Mouse (Mus musculus): ENCODE measurements around the gene Ppip5k1. TPM values are rescaled to one million over a fixed set of nuclear protein-coding genes. Genes with fewer than 3 reads are reported as not detected.

Ppip5k1 gene
- polyA plus RNA-seq, 1 experiment from 2014 or later = 9.6 TPM

- no peak overlapping the region for H3K9ac ChIP-seq (ENCODE audit: low read depth, low read length)
- H3K27ac ChIP-seq (ENCODE audit: low read depth, low read length) = no peak overlapping the region
- DNase-seq (ENCODE audit: low spot score) (no peak), ATAC-seq (replicated peaks; ENCODE audit: low FRiP score) (no peak)
- H3K9me3 ChIP-seq (ENCODE audit: control insufficient read depth, low read length) = no peaks in the 10 kb centered on the region
- peaks cover 2% of the 10 kb centered on the region for H3K4me1 ChIP-seq (replicated peaks; ENCODE audit: control insufficient read depth, insufficient read depth, low read length)
- peaks cover 39% of the 10 kb centered on the region for H3K27me3 ChIP-seq (replicated peaks; ENCODE audit: control insufficient read depth, insufficient read depth, low read length)
- WGBS = 53% methylated on average over 4 of the region's 4 CpGs
- no peaks in the 10 kb centered on the region for H3K36me3 ChIP-seq (ENCODE audit: control insufficient read depth, insufficient read depth, low read length)
- no peak overlapping the region for H3K4me2 ChIP-seq
- H3K4me3 ChIP-seq (ENCODE audit: low read depth, low read length) = no peak overlapping the region
Observed at GRCm38 (mm10) chr2:121359461-121359860, 4.3 kb upstream of the Ppip5k1 start.

GRCm38 (mm10) chr2:121358381-121358780, 3.2 kb upstream of the Ppip5k1 start:
- no peak for ATAC-seq (replicated peaks; ENCODE audit: low FRiP score)
- Histone ChIP-seq H3K4me2 (peak overlapping the region; percentile 51), H3K4me1 (replicated peaks; ENCODE audit: control insufficient read depth, insufficient read depth, low read length) (peaks cover 5% of the 10 kb centered on the region), H3K27ac (ENCODE audit: low read depth, low read length) (no peak overlapping the region), H3K9me3 (ENCODE audit: control insufficient read depth, low read length) (no peaks in the 10 kb centered on the region), H3K4me3 (ENCODE audit: low read depth, low read length) (peak overlapping the region; percentile 17; the same call in 1 of the 2 replicates), H3K27me3 (replicated peaks; ENCODE audit: control insufficient read depth, insufficient read depth, low read length) (peaks cover 39% of the 10 kb centered on the region), H3K36me3 (ENCODE audit: control insufficient read depth, insufficient read depth, low read length) (no peaks in the 10 kb centered on the region), H3K9ac (ENCODE audit: low read depth, low read length) (no peak overlapping the region)
- DNase-seq (ENCODE audit: low spot score) = peak; percentile 40
- under 1% methylated on average over 16 of the region's 16 CpGs for WGBS

DNA sequence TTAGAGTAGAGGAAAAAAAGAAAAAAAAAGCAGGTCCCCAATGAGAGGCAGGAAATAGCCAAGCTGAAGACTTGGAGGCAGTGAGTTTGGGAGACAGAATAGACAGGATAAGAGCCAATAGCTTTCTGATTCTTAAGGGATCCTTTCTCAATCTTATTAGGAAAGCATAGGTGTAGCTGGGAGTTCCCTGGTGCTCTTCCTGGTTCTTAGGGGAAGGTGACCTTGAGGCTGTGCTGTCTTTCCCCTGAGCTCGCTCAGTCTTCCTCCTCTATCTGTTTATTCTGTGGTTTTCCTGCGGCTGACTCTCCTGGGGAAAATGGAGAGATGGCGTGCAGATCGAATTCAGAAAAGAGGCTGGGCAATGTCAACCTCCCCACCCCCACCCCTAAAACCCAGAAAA, 2.8 kb upstream of the Ppip5k1 start:
- H3K9me3 ChIP-seq (ENCODE audit: control insufficient read depth, low read length) = no peaks in the 10 kb centered on the region
- H3K36me3 ChIP-seq (ENCODE audit: control insufficient read depth, insufficient read depth, low read length) = no peaks in the 10 kb centered on the region
- H3K27ac ChIP-seq (ENCODE audit: low read depth, low read length) = no peak overlapping the region
- no peak overlapping the region for H3K4me3 ChIP-seq (ENCODE audit: low read depth, low read length)
- peak overlapping the region; percentile 51 for H3K4me2 ChIP-seq
- no peak overlapping the region for H3K9ac ChIP-seq (ENCODE audit: low read depth, low read length)
- no peak for ATAC-seq (replicated peaks; ENCODE audit: low FRiP score)
- 0% methylated on average over 4 of the region's 4 CpGs for WGBS
- DNase-seq (ENCODE audit: low spot score) = no peak
- H3K27me3 ChIP-seq (replicated peaks; ENCODE audit: control insufficient read depth, insufficient read depth, low read length) = peaks cover 39% of the 10 kb centered on the region
- peaks cover 5% of the 10 kb centered on the region for H3K4me1 ChIP-seq (replicated peaks; ENCODE audit: control insufficient read depth, insufficient read depth, low read length)

- no peaks in the 10 kb centered on the region for H3K9me3 ChIP-seq (ENCODE audit: control insufficient read depth, low read length)
- H3K4me2 ChIP-seq = peak within 1 kb of the TSS; percentile 51
- DNase-seq (ENCODE audit: low spot score) (no peak), ATAC-seq (replicated peaks; ENCODE audit: low FRiP score) (no peak)
- no peaks in the 10 kb centered on the region for H3K36me3 ChIP-seq (ENCODE audit: control insufficient read depth, insufficient read depth, low read length)
- peaks cover 5% of the 10 kb centered on the region for H3K4me1 ChIP-seq (replicated peaks; ENCODE audit: control insufficient read depth, insufficient read depth, low read length)
- no peak within 1 kb of the TSS for H3K9ac ChIP-seq (ENCODE audit: low read depth, low read length)
- H3K4me3 ChIP-seq (ENCODE audit: low read depth, low read length) = peak within 1 kb of the TSS; percentile 17; the same call in 1 of the 2 replicates
- H3K27ac ChIP-seq (ENCODE audit: low read depth, low read length) = no peak within 1 kb of the TSS
- WGBS = 45% methylated on average over 5 of the region's 5 CpGs
- H3K27me3 ChIP-seq (replicated peaks; ENCODE audit: control insufficient read depth, insufficient read depth, low read length) = peaks cover 39% of the 10 kb centered on the region
Observed at GRCm38 (mm10) chr2:121357494-121357893, 2.3 kb upstream of the Ppip5k1 start, which contains the start of gene Ckmt1. Gene Ckmt1 (plus strand): TSS chr2:121357714.

DNA sequence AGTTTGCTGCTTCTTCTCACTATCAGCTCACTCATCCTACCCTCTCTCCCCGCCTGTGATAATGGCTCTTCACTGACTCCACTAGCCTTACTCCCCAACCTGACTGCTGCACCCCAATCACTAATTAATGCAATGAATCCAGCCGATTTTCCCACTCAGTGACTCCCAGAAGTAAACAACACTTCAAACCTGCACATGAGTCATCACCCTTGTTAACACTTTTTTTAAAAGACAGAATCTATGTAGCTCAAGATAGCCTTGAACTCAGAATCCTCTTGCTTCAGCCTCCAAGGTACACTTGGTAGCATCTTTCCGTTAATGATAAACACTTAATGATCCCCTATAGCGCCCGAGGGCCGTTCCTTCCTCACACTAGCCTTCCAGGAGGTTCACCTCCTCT, 818 bp downstream of the Ppip5k1 start:
- no peaks in the 10 kb centered on the region for H3K9me3 ChIP-seq (ENCODE audit: control insufficient read depth, low read length)
- H3K4me2 ChIP-seq = peak overlapping the region; percentile 97
- 0 out of 2 replicates have a peak, but pooled peaks have one; percentile 14 for ATAC-seq (replicated peaks; ENCODE audit: low FRiP score)
- H3K27ac ChIP-seq (ENCODE audit: low read depth, low read length) = no peak overlapping the region
- peak overlapping the region; percentile 71 for H3K4me3 ChIP-seq (ENCODE audit: low read depth, low read length)
- DNase-seq (ENCODE audit: low spot score) = no peak
- H3K9ac ChIP-seq (ENCODE audit: low read depth, low read length) = peak overlapping the region; percentile 74
- peaks cover 29% of the 10 kb centered on the region for H3K27me3 ChIP-seq (replicated peaks; ENCODE audit: control insufficient read depth, insufficient read depth, low read length)
- H3K4me1 ChIP-seq (replicated peaks; ENCODE audit: control insufficient read depth, insufficient read depth, low read length) = peaks cover 5% of the 10 kb centered on the region
- H3K36me3 ChIP-seq (ENCODE audit: control insufficient read depth, insufficient read depth, low read length) = no peaks in the 10 kb centered on the region
- WGBS = 3% methylated on average over 6 of the region's 6 CpGs

DNA sequence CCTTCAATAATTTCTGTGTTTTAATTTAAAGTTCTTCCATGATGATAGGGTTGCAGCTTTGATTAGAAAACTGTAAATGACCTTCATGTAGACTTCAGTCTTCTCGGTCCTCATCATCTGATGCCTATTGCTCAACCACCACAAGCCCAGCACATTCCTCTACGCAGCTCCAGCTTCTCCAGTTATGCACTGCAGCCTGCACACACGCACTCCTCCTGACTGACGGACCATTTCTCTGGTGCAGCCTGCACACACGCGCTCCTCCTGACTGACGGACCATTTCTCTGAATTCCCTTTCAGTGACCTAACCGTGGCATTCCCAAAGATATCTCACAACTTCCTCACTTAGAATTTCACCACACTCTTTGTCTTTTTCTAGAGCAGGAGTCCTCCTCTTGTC, 2.0 kb downstream of the Ppip5k1 start:
- no peak for DNase-seq (ENCODE audit: low spot score)
- 67% methylated on average over 8 of the region's 8 CpGs for WGBS
- Histone ChIP-seq H3K27ac (ENCODE audit: low read depth, low read length) (no peak overlapping the region), H3K4me3 (ENCODE audit: low read depth, low read length) (no peak overlapping the region), H3K4me1 (replicated peaks; ENCODE audit: control insufficient read depth, insufficient read depth, low read length) (peaks cover 5% of the 10 kb centered on the region), H3K36me3 (ENCODE audit: control insufficient read depth, insufficient read depth, low read length) (no peaks in the 10 kb centered on the region), H3K9me3 (ENCODE audit: control insufficient read depth, low read length) (no peaks in the 10 kb centered on the region), H3K9ac (ENCODE audit: low read depth, low read length) (no peak overlapping the region), H3K27me3 (replicated peaks; ENCODE audit: control insufficient read depth, insufficient read depth, low read length) (peaks cover 19% of the 10 kb centered on the region), H3K4me2 (no peak overlapping the region)
- no peak for ATAC-seq (replicated peaks; ENCODE audit: low FRiP score)

DNA sequence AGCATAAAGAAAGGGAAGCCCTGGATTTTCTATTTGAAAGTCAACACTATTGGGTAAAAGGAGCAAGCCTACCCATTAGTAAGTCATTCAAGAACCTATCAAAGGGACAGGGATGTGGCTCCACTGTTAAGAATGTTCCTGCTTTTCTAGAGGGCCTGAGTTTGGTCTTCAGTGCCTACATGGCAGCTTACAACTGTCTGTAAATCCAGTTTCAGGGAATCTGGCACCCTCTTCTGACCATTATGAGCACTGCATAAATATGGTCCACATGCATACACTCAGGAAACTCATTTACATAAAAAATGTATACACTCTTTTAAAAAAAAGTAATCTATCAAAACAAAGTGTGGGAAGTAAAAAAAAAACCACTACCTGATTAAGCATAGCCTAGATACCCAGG, 16.1 kb downstream of the Ppip5k1 start:
- Histone ChIP-seq H3K4me1 (replicated peaks; ENCODE audit: control insufficient read depth, insufficient read depth, low read length) (no peaks in the 10 kb centered on the region), H3K36me3 (ENCODE audit: control insufficient read depth, insufficient read depth, low read length) (no peaks in the 10 kb centered on the region), H3K4me3 (ENCODE audit: low read depth, low read length) (no peak overlapping the region), H3K4me2 (no peak overlapping the region), H3K27ac (ENCODE audit: low read depth, low read length) (no peak overlapping the region), H3K27me3 (replicated peaks; ENCODE audit: control insufficient read depth, insufficient read depth, low read length) (no peaks in the 10 kb centered on the region), H3K9ac (ENCODE audit: low read depth, low read length) (no peak overlapping the region), H3K9me3 (ENCODE audit: control insufficient read depth, low read length) (no peaks in the 10 kb centered on the region)
- ATAC-seq (replicated peaks; ENCODE audit: low FRiP score) (no peak), DNase-seq (ENCODE audit: low spot score) (no peak)

DNA sequence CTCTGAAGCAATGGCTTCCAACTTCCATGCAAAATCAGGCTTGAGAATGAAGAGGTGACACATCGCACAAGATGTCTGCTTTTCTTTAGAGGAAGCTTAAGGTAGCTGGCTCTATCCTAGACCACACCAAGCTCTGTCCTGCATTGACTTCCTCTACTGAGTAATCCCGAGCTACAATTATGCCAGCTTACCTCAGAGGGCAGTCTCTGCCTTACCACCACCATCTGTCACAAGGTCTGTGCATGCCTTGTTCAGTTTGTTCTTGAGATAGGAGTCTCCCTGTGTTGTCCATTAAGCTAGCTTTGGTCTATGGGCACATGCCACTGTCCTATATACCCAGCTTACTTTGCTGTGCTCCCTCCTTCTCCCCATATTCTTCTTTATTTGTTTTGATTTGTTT, 25.7 kb downstream of the Ppip5k1 start:
- Histone ChIP-seq H3K36me3 (ENCODE audit: control insufficient read depth, insufficient read depth, low read length) (no peaks in the 10 kb centered on the region), H3K27ac (ENCODE audit: low read depth, low read length) (no peak overlapping the region), H3K27me3 (replicated peaks; ENCODE audit: control insufficient read depth, insufficient read depth, low read length) (no peaks in the 10 kb centered on the region), H3K4me2 (no peak overlapping the region), H3K9me3 (ENCODE audit: control insufficient read depth, low read length) (no peaks in the 10 kb centered on the region), H3K4me1 (replicated peaks; ENCODE audit: control insufficient read depth, insufficient read depth, low read length) (no peaks in the 10 kb centered on the region), H3K4me3 (ENCODE audit: low read depth, low read length) (no peak overlapping the region), H3K9ac (ENCODE audit: low read depth, low read length) (no peak overlapping the region)
- DNase-seq (ENCODE audit: low spot score) (no peak), ATAC-seq (replicated peaks; ENCODE audit: low FRiP score) (no peak)
- 79% methylated on average over 2 of the region's 2 CpGs for WGBS

- DNase-seq (ENCODE audit: low spot score) = no peak
- WGBS = 75% methylated on average over 10 of the region's 10 CpGs
- ATAC-seq (replicated peaks; ENCODE audit: low FRiP score) = no peak
Observed at GRCm38 (mm10) chr2:121323693-121324470, 31.3 kb downstream of the Ppip5k1 start.

More at GRCm38 (mm10) chr2:121323693-121324470, 31.3 kb downstream of the Ppip5k1 start:
- Histone ChIP-seq H3K4me1 (replicated peaks; ENCODE audit: control insufficient read depth, insufficient read depth, low read length) (no peaks in the 10 kb centered on the region), H3K4me3 (ENCODE audit: low read depth, low read length) (no peak overlapping the region), H3K9ac (ENCODE audit: low read depth, low read length) (no peak overlapping the region), H3K27me3 (replicated peaks; ENCODE audit: control insufficient read depth, insufficient read depth, low read length) (no peaks in the 10 kb centered on the region), H3K27ac (ENCODE audit: low read depth, low read length) (no peak overlapping the region), H3K9me3 (ENCODE audit: control insufficient read depth, low read length) (no peaks in the 10 kb centered on the region), H3K36me3 (ENCODE audit: control insufficient read depth, insufficient read depth, low read length) (no peaks in the 10 kb centered on the region), H3K4me2 (no peak overlapping the region)
